Comparison of ENCODE assay signal across 10 mouse cellular contexts in genomic region chr5:143917418-143917817, GRCm38 (mm10). TPM values are rescaled to one million over a fixed set of nuclear protein-coding genes. Genes with fewer than 3 reads are reported as not detected.
DNase-seq lines count a peak whose midpoint lies in the region; ATAC-seq and TF ChIP-seq lines count a peak whose summit lies in the region.
"Had no signal": no experiment of that assay in that cellular context is flagged by ENCODE, and none has a peak within 500 bp of the region (broad histone marks: within the 10 kb centered on the region; RNA-seq: fewer than 3 reads in every experiment).

No protein-coding gene starts in this region.

- no peak for ATAC-seq in neural tube, embryonic 15.5 days (ENCODE audit: low FRiP score)

- DNase-seq in left cerebral cortex, postnatal 4 days: peak; percentile 15
- no peak for DNase-seq in left cerebral cortex, adult 8-10 months (ENCODE audit: low spot score in 2 of 2)
- DNase-seq in MEL (ENCODE audit: low read depth, low spot score): peak; percentile 68
- peak; percentile 50 for DNase-seq in c-Kit-positive CD71-negative TER-119-negative erythroid progenitor cells, embryonic 14.5 days (ENCODE audit: low read depth)
- DNase-seq in heart, postnatal 36 days: peak; percentile 55 to 60
- DNase-seq in lung, postnatal 14 days: peak; percentile 74
- peak; percentile 66 for DNase-seq in thymus, postnatal 14 days

- peak; percentile 44 to 78 (median 64); a peak in 5 of 6 replicates for TF ChIP-seq CTCF in MEL (IDR thresholded peaks at IDR 0.05 in 2 of 3, conservative IDR thresholded peaks at IDR 0.05 in 1 of 3; ENCODE audit: control insufficient read depth in 1 of 3, insufficient read depth in 1 of 3, low read depth in 2 of 3, low read length in 3 of 3, poor library complexity in 1 of 3, severe bottlenecking in 1 of 3)

- H3K27me3 ChIP-seq in MEL (ENCODE audit: control insufficient read depth in 1 of 2, insufficient read depth in 2 of 2, low read length in 2 of 2): no peaks in the 10 kb centered on the region
- H3K27me3 ChIP-seq in neural tube, embryonic 15.5 days (replicated peaks): no peaks in the 10 kb centered on the region
- H3K27me3 ChIP-seq: heart, embryonic 13.5 days; neural tube, embryonic 12.5 days had no signal

- peaks cover 0 to 12% of the 10 kb centered on the region in 2 experiments; a peak in 2 of 4 replicates for H3K36me3 ChIP-seq in MEL (ENCODE audit: control insufficient read depth in 1 of 2, insufficient read depth in 2 of 2, low read length in 2 of 2)
- peaks cover 59% of the 10 kb centered on the region for H3K36me3 ChIP-seq in neural tube, embryonic 15.5 days

- H3K4me2 ChIP-seq in neural tube, embryonic 15.5 days: no peak overlapping the region
- H3K4me2 ChIP-seq: heart, embryonic 13.5 days; neural tube, embryonic 12.5 days had no signal

- WGBS in neural tube, embryonic 15.5 days: 48% methylated on average over 5 of the region's 5 CpGs

- H3K27ac ChIP-seq in MEL (ENCODE audit: control insufficient read depth, low read depth, low read length): no peak overlapping the region
- no peak overlapping the region for H3K27ac ChIP-seq in neural tube, embryonic 15.5 days (replicated peaks)
- H3K27ac ChIP-seq: heart, embryonic 13.5 days; neural tube, embryonic 12.5 days had no signal

- no peaks in the 10 kb centered on the region; the same call in 1 of the 2 replicates for H3K79me2 ChIP-seq in MEL (ENCODE audit: control insufficient read depth, insufficient read depth, low read length, poor library complexity)

- H3K9ac ChIP-seq in MEL (ENCODE audit: control insufficient read depth, low read depth, low read length, poor library complexity, severe bottlenecking): no peak overlapping the region
- H3K9ac ChIP-seq in neural tube, embryonic 15.5 days (replicated peaks): no peak overlapping the region
- H3K9ac ChIP-seq: heart, embryonic 13.5 days; neural tube, embryonic 12.5 days had no signal

- TF ChIP-seq EP300 in MEL (IDR thresholded peaks at IDR 0.05; ENCODE audit: low read depth in 1 of 2, low read length in 2 of 2): no peak

- H3K9me3 ChIP-seq in MEL (replicated peaks; ENCODE audit: insufficient read depth, low read length): no peaks in the 10 kb centered on the region
- no peaks in the 10 kb centered on the region for H3K9me3 ChIP-seq in neural tube, embryonic 15.5 days (replicated peaks)
- H3K9me3 ChIP-seq: heart, embryonic 13.5 days; neural tube, embryonic 12.5 days had no signal

- no peak overlapping the region for H3K4me3 ChIP-seq in MEL (ENCODE audit: control insufficient read depth in 1 of 2, insufficient read depth in 1 of 2, low read depth in 2 of 2, low read length in 2 of 2)
- H3K4me3 ChIP-seq in neural tube, embryonic 15.5 days (replicated peaks): no peak overlapping the region
- H3K4me3 ChIP-seq: heart, embryonic 13.5 days; neural tube, embryonic 12.5 days had no signal

- TF ChIP-seq POLR2A in MEL (IDR thresholded peaks at IDR 0.05; ENCODE audit: control insufficient read depth in 1 of 2, insufficient read depth in 1 of 2, low read depth in 1 of 2, low read length in 2 of 2, poor library complexity in 1 of 2): no peak

- H3K4me1 ChIP-seq in MEL (ENCODE audit: control insufficient read depth in 1 of 2, insufficient read depth in 2 of 2, low read length in 2 of 2): no peaks in the 10 kb centered on the region
- no peaks in the 10 kb centered on the region for H3K4me1 ChIP-seq in neural tube, embryonic 15.5 days
- H3K4me1 ChIP-seq: heart, embryonic 13.5 days; neural tube, embryonic 12.5 days had no signal

- peak; percentile 74 for TF ChIP-seq RAD21 in MEL (IDR thresholded peaks at IDR 0.05; ENCODE audit: low read depth, low read length)

- intact Hi-C loops in left cerebral cortex, postnatal 4 days (cut with DNase I): no loop called here
- intact Hi-C loops in heart, postnatal 36 days (cut with DNase I): loop anchor here (2.0 kb wide), 1 partner anchor 185 kb away; the partner anchor contains the start of gene Usp42

TF ChIP-seq in MEL, 35 proteins besides CTCF, POLR2A, EP300 and RAD21:
- TF ChIP-seq SMC3 (IDR thresholded peaks at IDR 0.05; ENCODE audit: low read depth, low read length) (peak; percentile 70), JUND (IDR thresholded peaks at IDR 0.05; ENCODE audit: low read depth, low read length) (no peak), MEF2A (IDR thresholded peaks at IDR 0.05; ENCODE audit: extremely low read depth, insufficient replicate concordance, low read depth, low read length, poor library complexity, severe bottlenecking) (no peak), ZC3H11A (IDR thresholded peaks at IDR 0.05; ENCODE audit: low read depth, low read length) (peak; percentile 65), MAZ (IDR thresholded peaks at IDR 0.05; ENCODE audit: low read depth, low read length) (no peak)

RNA-seq across cellular contexts. Expression of gene Pms2, which starts 7.7 kb away (rescaled TPM):
- total RNA-seq in left cerebral cortex, postnatal 4 days (2021): 10 to 100 TPM; 17.2 to 23.2 TPM
- 10 to 100 TPM; 18.2 to 22.7 (median 21.7) TPM for total RNA-seq in left cerebral cortex, adult 8-10 months (2022)
- total RNA-seq in MEL (2012; rRNA removed): 16.5 and 17.7 TPM in 2 replicates
- polyA plus RNA-seq in MEL (2012; ENCODE audit: insufficient read depth in 1 of 2, insufficient read length in 2 of 2, low read depth in 1 of 2, low replicate concordance in 2 of 2, missing spikeins in 1 of 2): 10 to 100 TPM in 1 of 2 experiments, not detected in 1; 17.3 TPM
- total RNA-seq in heart, postnatal 36 days (2021): 1 to 10 TPM; 3.6 to 4.1 TPM
- polyA plus RNA-seq in neural tube, embryonic 15.5 days (2015; fragmentation: Nextera tagmentation; extraction: Ambion mirVana): 29.8 and 30.9 TPM in 2 replicates

RNA-seq across cellular contexts. Expression of gene Aimp2, which starts 7.8 kb away (rescaled TPM):
- 10 to 100 TPM; 58.1 to 59.7 TPM for total RNA-seq in left cerebral cortex, postnatal 4 days (2021)
- 10 to 100 TPM; 27.6 to 32.1 (median 29.9) TPM for total RNA-seq in left cerebral cortex, adult 8-10 months (2022)
- total RNA-seq in MEL (2012; rRNA removed): 113 and 134 TPM in 2 replicates
- 100 to 1,000 TPM in 1 of 2 experiments, not detected in 1; 142 TPM for polyA plus RNA-seq in MEL (2012; ENCODE audit: insufficient read depth in 1 of 2, insufficient read length in 2 of 2, low read depth in 1 of 2, low replicate concordance in 2 of 2, missing spikeins in 1 of 2)
- 10 to 100 TPM; 34.1 to 38.5 TPM for total RNA-seq in heart, postnatal 36 days (2021)
- 96.3 and 101 TPM in 2 replicates for polyA plus RNA-seq in neural tube, embryonic 15.5 days (2015; fragmentation: Nextera tagmentation; extraction: Ambion mirVana)

RNA-seq across cellular contexts. Expression of gene Gm42421, which starts 10.6 kb away (rescaled TPM):
- 1 to 10 TPM; 1.9 to 2.1 TPM for total RNA-seq in left cerebral cortex, postnatal 4 days (2021)
- total RNA-seq in left cerebral cortex, adult 8-10 months (2022): 1 to 10 TPM in 3 of 4 experiments, under 1 TPM in 1; 0.91 to 2.3 (median 1.6) TPM
- total RNA-seq in MEL (2012; rRNA removed): 0.39 TPM in 1 of 2 replicates, not detected in the other
- polyA plus RNA-seq in MEL (2012; ENCODE audit: insufficient read depth in 1 of 2, insufficient read length in 2 of 2, low read depth in 1 of 2, low replicate concordance in 2 of 2, missing spikeins in 1 of 2): under 1 TPM in 1 of 2 experiments, not detected in 1; 0.84 TPM
- not detected for total RNA-seq in heart, postnatal 36 days (2021)
- polyA plus RNA-seq in neural tube, embryonic 15.5 days (2015; fragmentation: Nextera tagmentation; extraction: Ambion mirVana): 3.1 and 3.3 TPM in 2 replicates

RNA-seq across cellular contexts. Expression of gene Rsph10b, which starts 15.4 kb away (rescaled TPM):
- total RNA-seq in left cerebral cortex, postnatal 4 days (2021): 1 to 10 TPM; 4.7 to 6.0 TPM
- 1 to 10 TPM; 4.0 to 6.2 (median 5.0) TPM for total RNA-seq in left cerebral cortex, adult 8-10 months (2022)
- 0.04 TPM in 1 of 2 replicates, not detected in the other for total RNA-seq in MEL (2012; rRNA removed)
- polyA plus RNA-seq in MEL (2012; ENCODE audit: insufficient read depth in 1 of 2, insufficient read length in 2 of 2, low read depth in 1 of 2, low replicate concordance in 2 of 2, missing spikeins in 1 of 2): under 1 TPM in 1 of 2 experiments, not detected in 1; 0.17 TPM
- under 1 TPM; 0.11 to 0.19 TPM for total RNA-seq in heart, postnatal 36 days (2021)
- polyA plus RNA-seq in neural tube, embryonic 15.5 days (2015; fragmentation: Nextera tagmentation; extraction: Ambion mirVana): 3.3 and 5.7 TPM in 2 replicates

RNA-seq across cellular contexts. Expression of gene Ankrd61, which starts 19.9 kb away (rescaled TPM):
- total RNA-seq in left cerebral cortex, postnatal 4 days (2021): under 1 TPM; 0.20 to 0.22 TPM
- under 1 TPM in 1 of 4 experiments, not detected in 3; 0.24 TPM for total RNA-seq in left cerebral cortex, adult 8-10 months (2022)
- total RNA-seq in MEL (2012; rRNA removed): 0.19 TPM in 1 of 2 replicates, not detected in the other
- under 1 TPM in 1 of 2 experiments, not detected in 1; 0.64 TPM for polyA plus RNA-seq in MEL (2012; ENCODE audit: insufficient read depth in 1 of 2, insufficient read length in 2 of 2, low read depth in 1 of 2, low replicate concordance in 2 of 2, missing spikeins in 1 of 2)
- total RNA-seq in heart, postnatal 36 days (2021): not detected
- polyA plus RNA-seq in neural tube, embryonic 15.5 days (2015; fragmentation: Nextera tagmentation; extraction: Ambion mirVana): 0.40 and 0.59 TPM in 2 replicates

Comparison
In these comparisons a context has a peak if more than half of its experiments do, and no peak if none do; other contexts are left out.
1. DNase-seq: peak in left cerebral cortex, postnatal 4 days (single experiment), MEL (single experiment), c-Kit-positive CD71-negative TER-119-negative erythroid progenitor cells, embryonic 14.5 days (single experiment), heart, postnatal 36 days (2 of 2), lung, postnatal 14 days (single experiment) and thymus, postnatal 14 days (single experiment); none in left cerebral cortex, adult 8-10 months (0 of 2).